Mouse (Mus musculus): ENCODE data around the gene Olfr1425.
"Not testable (repeated sequence)": the region's sequence is repeated elsewhere in the genome, so short reads cannot be mapped to it uniquely, and the experiment has no call there.

The Olfr1425 gene

DNA sequence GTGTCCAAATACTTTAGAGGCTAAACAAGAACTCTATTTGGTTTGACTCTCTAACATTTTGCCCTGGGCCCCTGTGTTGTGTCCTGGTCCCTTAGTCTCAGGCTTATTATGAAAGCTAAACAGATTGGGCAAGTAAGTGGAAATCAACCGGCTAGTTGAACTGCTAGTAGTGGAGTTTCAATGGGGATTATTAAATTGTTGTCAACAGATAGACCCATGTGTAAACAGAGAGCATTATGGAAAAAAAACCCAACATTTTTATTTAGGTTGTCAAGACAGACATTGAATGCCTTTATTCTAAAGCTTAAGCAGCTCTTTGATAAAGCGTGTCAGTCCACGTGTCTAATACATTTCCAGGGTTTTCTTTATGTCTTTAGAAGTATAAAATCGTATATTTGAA, at the start of gene Olfr1425:
Gene Olfr1425 (minus strand): TSS at position 101 of the 400 bp plus-strand sequence.
- not testable (repeated sequence) for DNase-seq

DNA sequence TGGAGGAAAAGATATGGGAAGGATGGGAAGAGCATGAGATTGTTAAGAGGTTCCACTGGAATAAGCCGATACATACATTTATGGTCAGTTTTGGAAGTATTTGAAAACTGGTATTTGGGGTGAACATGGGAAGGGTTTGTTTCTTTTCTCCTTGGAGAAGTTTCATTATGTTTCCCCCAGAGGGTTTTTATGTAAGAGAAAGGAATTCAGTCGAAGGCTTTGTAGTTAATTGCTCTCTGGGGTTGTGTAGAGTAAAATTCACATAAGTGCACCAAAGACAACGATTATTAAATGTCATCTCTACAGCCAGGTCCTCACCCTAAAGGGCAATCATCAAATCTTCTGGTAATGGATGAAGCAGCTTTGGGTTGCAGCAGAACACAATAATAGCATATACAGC, 45.6 kb upstream of the Olfr1425 start, which contains the start of gene Olfr76:
Gene Olfr76 (minus strand): TSS at position 101 of the 400 bp plus-strand sequence.
- DNase-seq: no peak

DNA sequence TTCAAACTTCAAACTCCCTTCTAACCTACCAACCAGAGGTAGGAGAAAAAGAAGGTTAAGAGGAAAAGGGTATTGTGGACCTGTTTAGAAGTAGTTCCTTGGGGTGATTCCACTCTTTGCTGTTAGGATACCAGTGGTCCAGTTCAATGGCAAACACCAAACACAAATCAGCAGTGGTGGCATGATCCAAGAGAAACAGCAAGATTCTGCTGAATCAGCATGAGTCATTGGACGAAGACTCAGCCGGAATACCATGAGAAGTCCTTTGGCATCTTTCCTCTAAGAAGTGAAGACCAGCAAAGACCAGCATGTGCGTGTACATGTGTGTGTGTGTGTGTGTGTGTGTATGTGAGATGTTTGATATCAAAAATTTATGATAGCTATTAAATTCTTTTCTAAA, 38.9 kb upstream of the Olfr1425 start:
- no peak for DNase-seq

DNA sequence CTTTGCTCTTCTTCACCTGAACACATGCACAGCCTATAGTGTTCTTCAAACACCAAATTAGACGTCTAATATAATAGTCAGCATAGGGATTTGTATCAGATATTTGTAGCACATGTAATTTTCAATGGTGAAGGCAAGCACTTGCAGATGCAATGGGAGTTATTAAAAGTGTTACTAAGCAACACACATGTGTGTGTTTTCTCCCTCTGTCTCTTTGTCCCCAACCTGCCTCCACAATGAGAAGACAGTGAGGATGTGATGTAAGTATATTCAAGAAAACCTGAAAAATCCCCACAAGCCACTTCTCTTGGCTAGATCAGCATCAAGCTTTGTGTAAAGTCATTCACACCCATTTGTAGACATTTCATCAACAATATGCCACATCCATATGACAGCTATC, 38.3 kb upstream of the Olfr1425 start, which contains the start of gene Olfr1428:
Gene Olfr1428 (minus strand): TSS at position 101 of the 400 bp plus-strand sequence.
- no peak for DNase-seq

DNA sequence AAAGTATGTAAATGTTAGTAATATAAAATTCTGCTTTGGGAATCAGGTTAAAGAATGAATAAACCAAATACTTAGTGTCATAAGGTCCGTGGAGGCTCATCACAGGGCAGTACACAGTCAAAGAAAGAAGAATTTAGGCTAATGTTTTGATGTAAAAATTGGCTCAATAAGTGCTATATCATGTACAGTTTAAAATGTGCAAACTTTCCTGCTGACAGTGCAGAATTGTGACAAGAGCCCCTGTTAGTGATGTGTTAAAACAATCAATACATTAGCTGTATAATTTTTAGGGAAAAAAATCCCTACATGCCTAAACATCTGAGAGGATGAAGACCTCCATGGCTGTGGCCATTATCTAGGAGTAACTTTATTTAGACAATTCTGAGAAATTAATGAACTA, 36.3 kb upstream of the Olfr1425 start:
- no peak for DNase-seq

DNA sequence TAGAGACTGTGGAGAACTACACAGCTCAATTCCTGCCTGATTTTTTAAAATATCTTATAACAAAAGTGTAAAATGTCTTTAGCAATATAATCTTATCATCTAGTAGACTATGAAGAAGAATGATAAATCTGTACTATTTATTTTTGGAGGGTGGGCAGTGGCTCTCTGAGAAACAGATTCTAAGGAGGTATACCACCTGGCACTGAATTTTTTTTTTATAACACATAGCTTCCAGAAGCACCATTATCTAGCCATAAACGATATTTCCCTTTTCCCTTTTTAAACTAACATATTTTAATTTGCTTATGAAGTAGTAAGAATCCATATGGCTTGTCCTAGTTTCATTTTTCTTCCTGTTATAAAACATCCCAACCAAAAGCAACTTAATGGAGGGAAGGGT, 27.0 kb upstream of the Olfr1425 start:
- DNase-seq: no peak

DNA sequence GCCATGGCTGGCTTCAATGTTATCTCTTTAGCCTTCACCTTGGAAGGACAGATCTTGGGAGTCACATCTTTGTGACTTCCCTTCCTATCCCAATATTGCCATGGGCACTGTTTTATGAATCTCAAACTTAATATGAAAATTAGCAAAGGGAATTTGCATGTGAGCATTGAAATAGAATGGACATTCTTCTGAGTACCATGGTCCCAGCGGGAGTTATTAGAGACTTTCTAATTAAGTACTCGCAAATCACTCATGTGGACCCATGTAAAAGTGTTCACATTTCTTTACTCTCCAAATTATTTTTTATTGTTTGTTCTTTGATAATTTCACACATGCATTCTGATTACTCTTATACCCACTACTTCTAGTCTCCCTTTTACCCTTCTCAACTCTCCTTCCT, 25.7 kb upstream of the Olfr1425 start, which contains the start of gene Olfr1427:
Gene Olfr1427 (minus strand): TSS at position 101 of the 400 bp plus-strand sequence.
- no peak for DNase-seq

DNA sequence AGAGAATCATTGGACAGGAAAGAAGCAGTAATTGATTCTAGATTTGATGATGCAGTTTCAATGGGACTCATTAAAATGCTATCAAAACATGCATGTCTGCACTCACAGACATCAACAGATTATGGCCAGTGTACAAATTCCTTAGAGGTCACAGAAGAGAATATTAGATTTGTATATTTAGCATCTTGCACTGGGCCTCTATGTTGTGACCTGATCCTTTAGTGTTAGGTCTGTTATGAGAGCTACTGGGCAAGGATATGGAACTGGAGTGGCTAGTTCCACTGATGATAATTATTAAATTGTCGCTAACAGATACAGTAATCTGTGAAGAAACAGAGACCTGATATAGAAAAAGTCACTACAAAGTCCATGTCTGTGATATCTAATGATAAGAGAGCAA, 14.4 kb upstream of the Olfr1425 start, which contains the start of gene Olfr1426:
Gene Olfr1426 (minus strand): TSS at position 101 of the 400 bp plus-strand sequence.
- DNase-seq: no peak

DNA sequence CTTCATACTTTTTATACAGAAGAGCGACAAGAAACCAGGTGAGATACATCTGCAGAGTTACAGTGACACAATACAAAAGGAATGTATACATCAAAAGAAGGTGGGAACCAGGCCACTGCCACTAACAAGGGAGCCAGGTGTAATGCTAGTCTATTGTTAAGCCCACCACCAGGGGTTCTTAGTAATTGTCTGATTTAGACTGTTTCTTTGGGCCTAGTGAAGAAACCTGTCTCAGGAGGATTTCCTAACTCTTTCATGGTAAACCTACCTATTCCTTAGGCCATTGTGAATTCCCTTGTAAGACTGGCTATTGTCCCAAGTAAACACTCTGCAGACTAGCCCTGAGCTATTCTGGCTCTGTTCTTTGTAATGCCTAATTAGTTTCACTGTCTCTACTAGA, 8.0 kb downstream of the Olfr1425 start:
- DNase-seq: not testable (repeated sequence)

DNA sequence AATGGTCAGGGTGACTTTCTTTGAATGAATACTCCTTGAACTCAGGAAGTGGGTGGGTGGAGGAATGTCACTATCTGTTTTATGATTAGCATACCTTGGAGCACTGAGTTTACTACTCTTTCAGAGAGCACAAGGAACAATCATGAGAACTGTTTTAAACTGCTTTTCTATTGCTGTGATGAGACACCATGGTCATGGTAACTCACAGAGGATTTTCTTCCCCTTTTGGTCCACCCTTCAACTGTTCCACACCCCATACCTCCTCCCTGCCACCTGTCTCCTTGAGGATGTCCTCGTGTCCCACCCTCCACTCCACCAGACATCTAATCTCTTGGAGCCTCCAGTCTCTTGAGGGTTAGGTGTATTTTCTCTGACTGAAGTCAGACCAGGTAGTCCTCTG, 9.7 kb downstream of the Olfr1425 start:
- DNase-seq: not testable (repeated sequence)

DNA sequence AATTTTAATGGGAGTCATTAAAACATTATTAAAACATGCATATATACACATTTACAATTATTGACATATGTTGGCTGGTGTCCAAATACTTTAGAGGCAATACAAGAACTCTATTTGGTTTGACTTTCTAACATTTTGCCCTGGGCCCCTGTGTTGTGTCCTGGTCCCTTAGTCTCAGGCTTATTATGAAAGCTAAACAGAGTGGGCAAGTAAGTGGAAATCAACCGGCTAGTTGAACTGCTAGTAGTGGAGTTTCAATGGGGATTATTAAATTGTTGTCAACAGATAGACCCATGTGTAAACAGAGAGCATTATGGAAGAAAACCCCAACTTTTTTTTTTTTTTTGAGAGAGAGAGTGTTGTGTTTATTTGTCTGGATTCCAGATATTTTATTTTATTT, 14.9 kb downstream of the Olfr1425 start, which contains the start of gene Olfr1424:
Gene Olfr1424 (minus strand): TSS at position 101 of the 400 bp plus-strand sequence.
- DNase-seq: not testable (repeated sequence)

DNA sequence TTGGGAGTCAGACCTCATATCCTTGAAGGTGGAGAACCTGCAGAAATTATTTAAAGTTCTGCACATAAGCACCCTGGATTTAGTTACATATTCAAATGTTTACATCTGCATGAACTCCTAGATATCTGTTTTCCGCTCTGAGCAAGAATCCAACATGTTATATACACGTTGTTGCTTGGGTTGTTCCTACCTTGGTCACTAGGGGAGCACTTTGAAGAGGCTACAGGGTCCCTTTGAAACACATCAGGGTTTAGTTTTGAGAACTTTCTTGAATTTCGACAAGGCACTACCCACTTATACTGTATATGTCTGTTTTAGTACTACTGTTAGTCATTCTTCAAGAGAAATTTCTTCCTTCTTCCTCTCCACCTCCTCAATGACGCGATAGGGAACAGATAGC, 34.4 kb downstream of the Olfr1425 start:
- no peak for DNase-seq

DNA sequence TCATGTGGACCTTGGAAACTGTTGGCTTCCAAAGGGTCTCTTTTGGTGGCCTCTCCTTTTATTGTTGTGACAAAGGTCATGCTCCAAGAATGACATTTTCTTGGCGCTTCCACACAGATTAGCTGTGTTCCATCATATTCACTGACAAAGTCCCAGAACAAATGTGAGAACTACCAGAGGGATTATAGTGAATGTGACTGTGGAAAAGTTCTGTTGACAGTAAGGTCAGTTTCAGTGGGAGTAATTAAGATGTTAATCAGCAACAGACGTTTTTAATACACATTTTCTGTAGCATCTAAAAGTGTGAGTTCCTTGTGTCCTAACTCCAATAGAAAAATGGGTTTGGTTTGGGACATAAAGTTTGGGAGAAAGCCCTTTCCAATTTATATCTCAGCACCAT, 36.3 kb downstream of the Olfr1425 start, which contains the start of gene Olfr1423:
Gene Olfr1423 (minus strand): TSS at position 101 of the 400 bp plus-strand sequence.
- no peak for DNase-seq

DNA sequence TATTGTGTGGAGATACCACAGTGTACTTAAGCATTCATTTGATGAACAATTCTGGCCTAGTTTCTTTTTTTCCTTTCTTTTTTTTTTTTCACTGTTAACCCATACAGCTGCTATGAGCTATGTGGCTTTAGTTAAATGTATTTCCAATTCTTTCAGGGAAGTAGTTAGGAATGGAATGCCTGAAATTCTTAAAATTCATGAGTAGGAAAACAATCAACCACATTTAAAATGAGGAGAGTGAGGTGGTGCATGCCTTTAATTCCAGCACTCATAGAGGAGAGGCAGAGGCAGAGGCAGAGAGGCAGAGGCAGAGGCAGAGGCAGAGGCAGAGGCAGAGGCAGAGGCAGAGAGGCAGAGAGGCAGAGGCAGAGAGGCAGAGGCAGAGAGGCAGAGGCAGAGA, 39.8 kb downstream of the Olfr1425 start:
- no peak for DNase-seq

DNA sequence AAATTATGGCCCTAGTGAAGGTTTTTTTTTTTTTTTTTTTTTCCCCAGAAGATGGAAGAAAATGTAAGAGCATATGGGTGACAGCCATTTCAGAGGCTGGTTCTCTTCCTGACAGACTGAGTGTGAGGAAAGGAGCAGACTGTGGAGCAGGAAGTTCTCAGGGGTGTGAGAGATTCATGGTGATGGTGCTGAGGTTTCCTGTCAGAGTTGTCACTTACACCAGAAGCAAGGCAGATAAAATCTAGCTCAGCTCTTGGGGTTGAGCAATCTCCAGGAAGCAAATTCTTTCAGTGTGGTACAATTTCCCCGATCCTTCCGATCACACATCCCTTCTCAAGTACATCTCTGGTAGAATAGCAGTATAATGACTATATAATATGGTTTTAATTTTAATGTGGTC, 50.9 kb downstream of the Olfr1425 start:
- no peak for DNase-seq

DNA sequence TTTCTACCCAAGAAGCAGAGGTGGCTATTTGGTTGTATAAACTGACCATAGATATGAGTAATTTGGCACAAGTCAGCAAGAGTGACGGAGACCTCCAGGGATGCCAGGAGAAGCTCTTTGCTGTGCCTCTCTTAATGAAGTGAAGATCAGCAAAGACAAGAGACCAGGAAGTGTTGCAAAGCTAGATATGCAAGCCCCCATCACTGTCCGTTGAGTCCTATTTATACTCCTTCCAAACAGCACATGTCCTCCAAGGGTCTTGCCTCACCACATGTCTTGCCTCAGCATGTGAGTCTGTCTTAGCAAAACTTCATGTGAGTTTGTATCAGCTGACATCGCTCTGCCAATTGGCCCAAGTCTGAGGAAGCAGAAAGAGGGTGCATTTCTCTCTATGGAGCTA, 52.2 kb downstream of the Olfr1425 start:
- DNase-seq: no peak

DNA sequence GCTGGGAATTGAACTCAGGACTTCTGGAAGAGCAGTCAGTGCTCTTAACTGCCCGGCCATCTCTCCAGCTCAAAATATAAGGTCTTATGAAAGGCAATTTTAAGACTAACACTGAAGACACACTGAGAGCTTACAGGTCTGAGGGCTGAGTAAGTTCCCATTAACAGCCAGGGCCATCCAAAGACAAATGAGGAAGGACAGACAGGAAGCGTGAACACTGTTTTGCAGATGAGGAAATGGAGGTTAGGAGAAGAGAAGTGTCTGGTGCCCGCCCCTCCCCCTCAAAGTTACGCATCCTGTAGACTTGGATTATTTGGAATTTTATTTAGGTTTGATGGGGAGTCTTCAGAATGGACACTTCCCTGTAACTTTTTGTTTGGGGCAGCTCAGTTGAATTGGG, 53.4 kb downstream of the Olfr1425 start:
- DNase-seq: no peak
